Mouse (Mus musculus) hindbrain, embryonic 12.5 days (tissue): ENCODE data around the gene Ptpn13. TPM values are rescaled to one million over a fixed set of nuclear protein-coding genes. Genes with fewer than 3 reads are reported as not detected.

Source experiments
- polyA plus RNA-seq: library from polyadenylated mRNA; unstranded; fragments of >200 nt; fragmentation: Nextera tagmentation; extraction: Ambion mirVana; gene quantifications from 2 replicates; pipeline ENCODE4 v1.2.1, GENCODE M21; 2016

Ptpn13 gene
- polyA plus RNA-seq, 1 experiment from 2014 or later: 19.3 TPM

Other genes with a start within 250 kb of the Ptpn13 start
- 77.6 and 91.8 TPM in 2 replicates for gene Mapk10, start 213.9 kb upstream of the Ptpn13 start, polyA plus RNA-seq
- gene Slc10a6, start 204.2 kb downstream of the Ptpn13 start, polyA plus RNA-seq: 0.21 and 0.26 TPM in 2 replicates
- 0.38 TPM in 1 of 2 replicates, not detected in the other for gene 1700016H13Rik, start 230.8 kb downstream of the Ptpn13 start, polyA plus RNA-seq